Mouse (Mus musculus): ENCODE data around the gene Gas6. TPM values are rescaled to one million over a fixed set of nuclear protein-coding genes. Genes with fewer than 3 reads are reported as not detected.

The Gas6 gene
- polyA plus RNA-seq, 1 experiment from 2014 or later: 13.8 TPM

Other genes with a start within 250 kb of the Gas6 start
- 49.3 and 117 TPM in 2 replicates for gene Adprhl1, start 240.3 kb downstream of the Gas6 start, polyA plus RNA-seq (2016; fragmentation: Nextera tagmentation; extraction: Ambion mirVana)
- 23.5 and 27.3 TPM in 2 replicates for gene Dcun1d2, start 206.4 kb downstream of the Gas6 start, polyA plus RNA-seq (2016; fragmentation: Nextera tagmentation; extraction: Ambion mirVana)
- gene Tmco3, start 206.3 kb downstream of the Gas6 start, polyA plus RNA-seq (2016; fragmentation: Nextera tagmentation; extraction: Ambion mirVana): 37.5 and 39.6 TPM in 2 replicates
- gene Tfdp1, start 155.7 kb downstream of the Gas6 start, polyA plus RNA-seq (2016; fragmentation: Nextera tagmentation; extraction: Ambion mirVana): 120 and 144 TPM in 2 replicates
- gene Atp4b, start 97.7 kb downstream of the Gas6 start, polyA plus RNA-seq (2016; fragmentation: Nextera tagmentation; extraction: Ambion mirVana): not detected in 2 replicates
- gene Grk1, start 89.4 kb downstream of the Gas6 start, polyA plus RNA-seq (2016; fragmentation: Nextera tagmentation; extraction: Ambion mirVana): 0.10 TPM in 1 of 2 replicates, not detected in the other
- gene Tmem255b, start 59.3 kb downstream of the Gas6 start, polyA plus RNA-seq (2016; fragmentation: Nextera tagmentation; extraction: Ambion mirVana): 0.18 TPM in 1 of 2 replicates, not detected in the other
- gene 1700029H14Rik, start 68.0 kb upstream of the Gas6 start, polyA plus RNA-seq (2016; fragmentation: Nextera tagmentation; extraction: Ambion mirVana): not detected in 2 replicates
- gene Rasa3, start 183.1 kb upstream of the Gas6 start, polyA plus RNA-seq (2016; fragmentation: Nextera tagmentation; extraction: Ambion mirVana): 33.0 and 48.0 TPM in 2 replicates
- gene Cfap97d2, start 211.4 kb upstream of the Gas6 start, polyA plus RNA-seq (2016; fragmentation: Nextera tagmentation; extraction: Ambion mirVana): not detected in 2 replicates

Data from heart, embryonic 10.5 days (tissue).